Mouse (Mus musculus): ENCODE results near the gene Siae. TPM values are rescaled to one million over a fixed set of nuclear protein-coding genes. Genes with fewer than 3 reads are reported as not detected.

Siae gene
- polyA plus RNA-seq, 1 experiment from 2014 or later = 7.0 TPM

- peak overlapping the region; percentile 50 for H3K4me3 ChIP-seq
- H3K27me3 ChIP-seq (ENCODE audit: low read depth, poor library complexity, severe bottlenecking) = peaks cover 93% of the 10 kb centered on the region
- H3K36me3 ChIP-seq = peaks cover 13% of the 10 kb centered on the region
- H3K4me1 ChIP-seq = peaks cover 38% of the 10 kb centered on the region
- H3K27ac ChIP-seq (replicated peaks) = no peak overlapping the region; the same call in 1 of the 2 replicates
- 1% methylated on average over 32 of the region's 32 CpGs for WGBS
- 0 out of 2 replicates have a peak, but pooled peaks cover 3% of the 10 kb centered on the region for H3K9me3 ChIP-seq (replicated peaks)
- DNase-seq (ENCODE audit: low spot score) = peak; percentile 54
Observed at GRCm38 (mm10) chr9:37530031-37530887, 25.2 kb upstream of the Siae start.

DNA sequence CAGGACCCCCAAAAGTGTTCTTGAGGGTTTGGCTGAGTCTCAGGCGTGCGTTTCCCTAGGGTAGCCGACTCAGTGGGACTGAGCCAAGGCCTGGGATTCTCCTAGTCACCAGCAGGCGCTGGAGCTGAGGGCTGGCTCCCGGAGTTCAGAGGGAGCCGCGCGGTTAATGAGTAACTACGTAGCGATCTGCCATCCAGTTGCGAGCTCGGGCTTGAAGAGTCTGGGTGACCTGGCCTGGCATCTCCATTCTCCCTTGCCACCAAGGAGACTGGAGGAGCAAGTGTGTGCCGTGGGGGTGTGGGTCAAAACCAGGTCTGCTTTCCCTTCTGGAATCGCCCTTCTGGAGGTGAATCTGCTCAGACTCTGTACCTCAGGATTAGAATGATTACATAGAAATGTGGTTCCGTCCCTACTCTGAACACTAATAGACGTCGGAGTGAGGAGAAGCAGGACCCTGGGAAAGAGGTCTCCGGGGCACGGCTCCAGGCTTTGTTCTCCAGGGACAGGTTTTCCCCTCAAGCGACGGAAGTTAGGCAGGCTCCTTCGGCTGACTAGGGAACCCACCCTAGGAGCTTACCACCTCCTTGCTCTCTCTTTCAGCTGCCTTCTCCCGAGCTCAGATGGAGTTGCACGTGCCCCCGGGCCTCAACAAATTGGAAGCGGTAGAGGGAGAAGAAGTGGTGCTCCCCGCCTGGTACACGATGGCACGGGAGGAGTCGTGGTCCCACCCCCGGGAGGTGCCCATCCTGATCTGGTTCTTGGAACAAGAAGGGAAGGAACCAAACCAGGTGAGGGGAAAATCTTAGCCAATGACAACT is 24.4 kb upstream of the Siae start:
- Histone ChIP-seq H3K27me3 (ENCODE audit: low read depth, poor library complexity, severe bottlenecking) (peaks cover 85% of the 10 kb centered on the region), H3K36me3 (peaks cover 5% of the 10 kb centered on the region), H3K4me3 (peak overlapping the region; percentile 50), H3K9me3 (replicated peaks) (0 out of 2 replicates have a peak, but pooled peaks cover 1% of the 10 kb centered on the region), H3K4me1 (peaks cover 38% of the 10 kb centered on the region), H3K27ac (replicated peaks) (peak overlapping the region; percentile 46; the same call in 1 of the 2 replicates)
- 2% methylated on average over 31 of the region's 31 CpGs for WGBS
- DNase-seq (ENCODE audit: low spot score) = peak; percentile 67

DNA sequence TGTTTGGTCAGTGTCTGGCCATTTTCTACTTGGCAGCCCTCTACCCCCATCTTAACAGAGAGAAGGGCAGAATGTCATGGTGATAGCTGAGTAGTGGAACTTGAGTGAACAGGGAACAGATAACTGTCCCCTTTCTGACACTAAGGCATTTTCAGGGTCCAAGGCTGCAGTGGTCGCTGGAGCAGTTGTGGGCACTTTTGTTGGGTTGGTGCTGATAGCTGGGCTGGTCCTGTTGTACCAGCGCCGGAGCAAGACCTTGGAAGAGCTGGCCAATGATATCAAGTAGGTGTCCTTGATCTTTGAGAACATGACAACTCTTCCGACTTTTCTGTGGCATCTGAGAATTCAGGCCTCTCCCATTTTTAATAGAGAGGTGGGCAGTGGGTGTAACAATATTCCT is 18.6 kb upstream of the Siae start:
- H3K9me3 ChIP-seq (replicated peaks) = no peaks in the 10 kb centered on the region

GRCm38 (mm10) chr9:37537658-37538250 is 17.7 kb upstream of the Siae start:
- peaks cover 3% of the 10 kb centered on the region; the same call in 1 of the 2 replicates for H3K4me1 ChIP-seq
- no peak overlapping the region for H3K4me3 ChIP-seq
- H3K27ac ChIP-seq (replicated peaks) = no peak overlapping the region
- peaks cover 78% of the 10 kb centered on the region for H3K27me3 ChIP-seq (ENCODE audit: low read depth, poor library complexity, severe bottlenecking)
- H3K9me3 ChIP-seq (replicated peaks) = no peaks in the 10 kb centered on the region
- no peaks in the 10 kb centered on the region for H3K36me3 ChIP-seq
- DNase-seq (ENCODE audit: low spot score) = no peak
- 81% methylated on average over 5 of the region's 5 CpGs for WGBS

More for the DNA sequence above, 18.6 kb upstream of the Siae start:
- H3K4me1 ChIP-seq = peaks cover 3% of the 10 kb centered on the region; the same call in 1 of the 2 replicates
- H3K4me3 ChIP-seq = no peak overlapping the region
- H3K27me3 ChIP-seq (ENCODE audit: low read depth, poor library complexity, severe bottlenecking) = peaks cover 78% of the 10 kb centered on the region
- H3K36me3 ChIP-seq = no peaks in the 10 kb centered on the region
- whole genome bisulfite sequencing = 83% methylated on average over 4 of the region's 4 CpGs
- no peak overlapping the region for H3K27ac ChIP-seq (replicated peaks)
- DNase-seq (ENCODE audit: low spot score) = no peak

DNA sequence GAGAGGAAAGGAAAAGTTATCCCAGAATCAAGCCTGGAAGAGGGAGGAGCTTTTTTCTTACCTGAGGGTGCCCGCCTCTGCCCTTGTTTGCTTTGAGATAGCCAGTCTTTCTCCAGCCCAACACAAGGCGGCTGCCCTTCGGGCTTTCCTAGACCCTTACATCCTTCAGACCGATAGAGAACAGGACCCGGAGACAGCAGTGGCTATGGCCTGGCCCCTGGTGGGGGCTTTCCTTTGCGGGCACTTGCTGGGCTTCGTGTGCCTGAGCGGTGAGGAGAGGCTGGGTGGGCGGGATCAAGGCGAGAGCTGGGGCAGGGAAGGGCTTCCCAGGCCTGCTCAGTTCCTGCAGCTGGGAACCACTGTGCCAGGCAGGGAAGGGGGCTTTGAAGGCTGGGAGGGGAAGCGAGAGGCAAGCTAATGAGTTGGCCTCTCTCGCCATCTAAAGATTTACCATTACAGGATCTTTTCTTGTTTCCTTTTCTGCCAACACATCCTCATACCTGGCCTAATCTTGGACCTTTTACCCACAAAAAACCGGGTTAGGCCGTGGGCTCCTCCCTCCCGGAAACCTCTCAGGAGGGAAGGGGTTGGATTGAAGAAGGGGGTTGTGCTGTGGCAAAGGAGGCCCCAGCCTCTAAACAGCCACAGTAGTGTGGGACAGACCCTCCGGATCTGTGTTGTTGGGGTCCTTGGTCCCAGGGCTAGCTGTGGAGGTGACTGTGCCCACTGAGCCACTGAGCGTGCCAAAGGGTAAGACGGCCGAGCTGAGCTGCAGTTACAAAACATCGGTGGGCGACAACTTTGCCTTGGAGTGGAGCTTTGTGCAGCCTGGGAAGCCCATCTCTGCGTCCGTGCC is 16.1 kb upstream of the Siae start, which contains the start of gene Vsig2:
Gene Vsig2, plus strand, starts transcription at position 86 of the 856 bp plus-strand sequence.
- Histone ChIP-seq H3K4me3 (no peak within 1 kb of the TSS), H3K4me1 (peaks cover 11% of the 10 kb centered on the region), H3K9me3 (replicated peaks) (no peaks in the 10 kb centered on the region), H3K27ac (replicated peaks) (no peak within 1 kb of the TSS), H3K36me3 (no peaks in the 10 kb centered on the region), H3K27me3 (ENCODE audit: low read depth, poor library complexity, severe bottlenecking) (peaks cover 79% of the 10 kb centered on the region)
- DNase-seq (ENCODE audit: low spot score) = no peak
- WGBS = 49% methylated on average over 23 of the region's 23 CpGs

- DNase-seq (ENCODE audit: low spot score) = no peak
- Histone ChIP-seq H3K27ac (replicated peaks) (no peak overlapping the region), H3K27me3 (ENCODE audit: low read depth, poor library complexity, severe bottlenecking) (peaks cover 84% of the 10 kb centered on the region), H3K4me1 (peaks cover 19% of the 10 kb centered on the region), H3K9me3 (replicated peaks) (no peaks in the 10 kb centered on the region), H3K4me3 (no peak overlapping the region), H3K36me3 (no peaks in the 10 kb centered on the region)
- 87% methylated on average over 4 of the region's 4 CpGs for WGBS
Observed at GRCm38 (mm10) chr9:37540226-37540625, 15.3 kb upstream of the Siae start.

DNA sequence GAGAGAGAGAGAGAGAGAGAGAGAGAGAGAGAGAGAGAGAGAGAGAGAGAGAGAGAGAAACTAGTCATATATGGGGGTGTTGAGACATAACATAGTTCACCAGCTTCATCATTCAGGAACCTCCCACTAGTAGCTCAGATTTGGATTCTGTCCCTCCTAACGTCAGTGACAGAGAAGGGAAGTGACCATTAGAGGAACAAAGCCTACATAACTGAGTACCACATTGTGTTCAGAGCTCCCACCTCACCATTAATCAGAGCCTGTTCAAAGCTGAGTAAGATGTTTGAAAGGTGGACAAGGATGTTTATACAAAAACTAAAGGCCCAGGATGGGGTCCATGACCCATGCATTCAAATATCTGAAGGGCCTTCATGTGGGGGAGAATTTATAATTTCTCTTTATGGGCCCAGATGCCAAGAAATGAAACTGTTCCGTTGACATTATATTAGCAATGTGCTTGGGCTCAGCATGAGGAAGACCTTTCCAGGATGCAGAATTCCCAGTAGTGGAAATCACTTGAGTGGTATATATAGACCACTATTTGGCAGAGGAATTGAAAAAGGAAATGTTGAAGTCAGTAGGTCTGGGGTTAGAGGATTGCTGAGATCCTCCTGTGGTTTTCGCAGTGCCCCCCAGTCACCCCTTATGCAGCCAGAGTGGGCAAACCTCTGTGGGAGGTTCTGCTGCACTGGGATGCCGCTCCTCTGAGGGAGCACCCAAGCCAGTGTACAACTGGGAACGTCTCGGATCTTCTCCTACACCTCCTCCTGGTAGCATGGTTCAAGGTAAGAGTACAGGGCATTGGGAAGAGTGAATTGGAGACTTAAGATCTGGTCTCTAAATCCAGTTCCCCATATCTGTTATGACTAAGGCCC is 14.6 kb upstream of the Siae start:
- no peak for DNase-seq (ENCODE audit: low spot score)
- peaks cover 26% of the 10 kb centered on the region for H3K4me1 ChIP-seq
- peaks cover 91% of the 10 kb centered on the region for H3K27me3 ChIP-seq (ENCODE audit: low read depth, poor library complexity, severe bottlenecking)
- WGBS = 87% methylated on average over 6 of the region's 6 CpGs
- no peaks in the 10 kb centered on the region for H3K9me3 ChIP-seq (replicated peaks)
- no peak overlapping the region for H3K27ac ChIP-seq (replicated peaks)
- H3K4me3 ChIP-seq = no peak overlapping the region
- no peaks in the 10 kb centered on the region for H3K36me3 ChIP-seq

DNA sequence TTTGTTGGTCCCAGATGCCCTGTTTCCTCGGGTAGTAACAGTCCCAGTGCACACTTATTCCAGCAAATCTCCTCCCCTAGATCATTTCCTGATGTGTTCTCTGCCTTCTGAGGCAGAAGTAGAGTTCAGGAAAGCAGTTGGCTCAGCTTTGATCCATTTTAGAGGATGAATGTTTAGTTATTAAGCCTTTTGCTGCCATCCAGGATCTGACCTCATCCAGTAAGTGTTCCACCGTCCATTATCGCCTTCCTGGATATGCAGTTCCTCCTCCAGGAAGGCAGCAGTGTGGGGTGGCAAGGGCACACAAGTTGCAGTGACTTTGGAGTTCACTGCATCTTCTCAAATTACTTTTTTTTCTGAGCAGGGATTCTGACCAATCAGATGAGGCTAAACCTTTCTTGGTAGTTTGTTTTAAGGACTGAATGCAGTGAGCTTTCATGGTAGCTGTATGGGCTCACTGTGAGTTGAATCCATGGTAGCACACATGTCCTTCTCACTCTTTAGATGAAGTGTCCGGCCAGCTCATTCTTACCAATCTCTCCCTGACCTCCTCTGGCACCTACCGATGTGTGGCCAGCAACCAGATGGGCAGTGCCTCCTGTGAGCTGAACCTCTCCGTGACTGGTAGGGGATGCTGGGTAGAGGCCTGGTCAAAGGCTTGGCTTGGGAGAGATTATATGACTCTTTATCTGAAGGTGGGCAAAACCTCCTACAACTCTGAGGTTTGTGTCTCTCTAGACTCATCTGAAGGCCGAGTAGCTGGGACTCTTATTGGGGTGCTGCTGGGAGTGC is 13.5 kb upstream of the Siae start:
- Histone ChIP-seq H3K9me3 (replicated peaks) (no peaks in the 10 kb centered on the region), H3K27me3 (ENCODE audit: low read depth, poor library complexity, severe bottlenecking) (peaks cover 98% of the 10 kb centered on the region), H3K4me3 (no peak overlapping the region), H3K4me1 (peaks cover 27% of the 10 kb centered on the region), H3K27ac (replicated peaks) (no peak overlapping the region), H3K36me3 (no peaks in the 10 kb centered on the region)
- no peak for DNase-seq (ENCODE audit: low spot score)
- 73% methylated on average over 7 of the region's 7 CpGs for WGBS

DNA sequence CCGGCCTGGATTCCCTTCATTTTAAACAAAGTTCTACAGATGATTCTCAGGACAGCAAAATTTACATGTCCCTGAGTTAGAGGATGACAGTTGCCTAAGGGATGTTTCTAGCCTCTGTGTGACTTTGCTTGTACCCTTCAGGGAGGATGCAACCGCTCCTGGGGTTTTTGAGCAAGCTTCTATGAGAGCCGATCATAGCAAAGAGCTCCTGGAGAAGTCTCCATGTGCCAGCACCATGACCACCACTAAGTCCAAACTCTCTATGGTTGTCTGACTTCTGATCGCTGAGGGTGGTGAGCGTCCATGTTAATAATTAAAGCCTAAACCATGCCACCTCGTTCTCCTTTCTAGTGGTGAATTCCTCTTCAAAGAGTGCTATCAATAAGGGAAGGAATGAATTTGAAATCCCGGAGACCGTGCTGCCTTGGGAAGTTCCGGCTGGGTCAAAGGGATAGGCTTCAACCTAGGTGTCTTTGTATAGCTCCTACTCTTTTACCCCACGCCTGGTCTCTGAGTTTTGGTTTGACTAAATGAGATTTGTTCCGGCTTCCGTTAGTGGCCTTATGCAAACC is 11.5 kb upstream of the Siae start:
- Histone ChIP-seq H3K9me3 (replicated peaks) (no peaks in the 10 kb centered on the region), H3K27me3 (ENCODE audit: low read depth, poor library complexity, severe bottlenecking) (peaks cover 100% of the 10 kb centered on the region), H3K4me3 (peak overlapping the region; percentile 47), H3K4me1 (peaks cover 27% of the 10 kb centered on the region), H3K36me3 (no peaks in the 10 kb centered on the region), H3K27ac (replicated peaks) (no peak overlapping the region)
- WGBS = 31% methylated on average over 12 of the region's 12 CpGs
- peak; percentile 22 for DNase-seq (ENCODE audit: low spot score)

- peaks cover 100% of the 10 kb centered on the region for H3K27me3 ChIP-seq (ENCODE audit: low read depth, poor library complexity, severe bottlenecking)
Observed at GRCm38 (mm10) chr9:37544447-37545165, 10.9 kb upstream of the Siae start.

More at GRCm38 (mm10) chr9:37544447-37545165, 10.9 kb upstream of the Siae start:
- Histone ChIP-seq H3K4me1 (peaks cover 24% of the 10 kb centered on the region), H3K36me3 (no peaks in the 10 kb centered on the region), H3K9me3 (replicated peaks) (no peaks in the 10 kb centered on the region), H3K27ac (replicated peaks) (no peak overlapping the region), H3K4me3 (peak overlapping the region; percentile 47)
- WGBS = under 1% methylated on average over 29 of the region's 29 CpGs
- DNase-seq (ENCODE audit: low spot score) = peak; percentile 65

Data from midbrain, embryonic 10.5 days (tissue).